Mouse (Mus musculus) brain, adult 2 months (tissue): ENCODE measurements at regions not wholly inside any gene's neighbourhood (a gene's known extent, or its start where the extent isn't known, plus 50 kb on each side); places are given as distances from the start of the nearest gene placed in this dataset.

Experiments
- DNase-seq: peaks from one replicate; pipeline ENCODE4 v3.0.0; 2011; ENCODE audit warnings: low read depth, low spot score

DNA sequence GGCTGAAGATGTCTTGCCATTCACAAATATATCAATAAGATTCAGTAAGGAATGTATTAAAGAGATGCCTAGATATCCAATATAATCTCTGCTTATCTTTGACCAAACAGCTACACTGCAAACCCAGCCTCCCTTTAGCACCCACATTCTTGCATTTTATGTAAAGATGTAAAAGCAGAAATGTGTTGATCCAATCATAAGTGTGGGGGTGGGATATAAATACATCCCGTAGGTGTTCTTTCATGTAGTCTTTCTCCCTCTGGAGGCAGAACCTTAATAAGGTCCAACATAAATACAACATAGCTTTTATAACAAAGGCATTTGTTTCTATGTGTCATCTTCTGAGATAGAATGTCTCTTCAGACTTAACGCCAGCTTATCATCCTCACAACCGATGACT lies 637.1 kb upstream of the Flrt2 start:
- peak; percentile 58 for DNase-seq

DNA sequence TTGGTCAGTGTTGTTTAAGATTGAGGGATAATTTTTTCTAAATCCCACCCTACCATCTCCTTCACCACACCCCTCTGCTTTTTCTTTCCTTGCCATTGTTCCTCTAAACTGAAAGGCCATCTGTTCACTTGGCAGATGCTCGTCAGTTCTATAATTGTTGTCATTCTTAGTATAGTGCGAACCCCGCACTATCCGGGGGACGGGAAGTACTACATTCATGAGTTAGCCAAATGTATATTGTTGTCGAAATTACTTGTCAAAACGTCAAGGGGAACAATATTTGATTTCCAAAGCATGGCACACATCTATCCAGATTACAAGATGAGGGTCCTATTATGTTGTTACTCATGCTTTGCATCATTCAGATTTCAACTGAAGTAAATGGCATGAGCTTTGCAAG lies 635.1 kb upstream of the Flrt2 start:
- peak; percentile 58 for DNase-seq

DNA sequence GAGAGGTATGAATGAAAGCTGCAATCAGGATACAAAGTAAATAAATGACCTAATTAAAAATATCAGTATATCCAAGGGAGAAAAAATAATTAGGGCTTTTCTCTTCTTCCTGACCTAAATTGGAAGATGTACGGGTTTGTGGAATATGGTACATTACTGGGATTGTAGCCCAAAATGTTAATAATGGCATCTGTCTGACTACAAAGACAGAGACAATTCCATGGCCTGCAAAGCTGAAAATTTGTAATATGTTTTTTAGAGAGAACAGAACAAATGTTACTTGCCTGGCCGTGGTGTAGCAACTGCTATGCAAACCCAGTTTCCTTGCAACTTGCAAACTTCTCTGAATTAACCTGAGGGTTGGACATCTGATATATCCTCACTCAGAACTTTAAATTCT lies 632.6 kb upstream of the Flrt2 start:
- peak; percentile 29 for DNase-seq

DNA sequence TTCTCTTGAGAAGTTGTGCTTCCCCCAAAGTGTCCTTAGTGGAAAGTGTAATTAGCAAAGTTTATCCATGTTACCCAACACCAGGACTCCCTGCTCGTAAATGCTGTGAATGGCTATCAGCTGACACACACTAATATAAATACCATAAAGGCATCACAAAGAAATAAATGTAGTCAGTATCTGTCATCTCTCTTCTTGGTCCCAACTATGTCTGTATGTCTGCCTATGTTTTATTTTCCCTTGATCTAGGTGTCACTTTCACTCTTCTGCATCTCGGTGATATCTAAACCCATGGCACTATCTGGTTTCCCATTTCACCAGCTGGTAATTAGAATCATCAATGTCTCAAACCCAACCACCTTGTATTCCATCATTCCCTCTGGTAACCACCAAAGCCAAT lies 619.7 kb upstream of the Flrt2 start:
- no peak for DNase-seq

DNA sequence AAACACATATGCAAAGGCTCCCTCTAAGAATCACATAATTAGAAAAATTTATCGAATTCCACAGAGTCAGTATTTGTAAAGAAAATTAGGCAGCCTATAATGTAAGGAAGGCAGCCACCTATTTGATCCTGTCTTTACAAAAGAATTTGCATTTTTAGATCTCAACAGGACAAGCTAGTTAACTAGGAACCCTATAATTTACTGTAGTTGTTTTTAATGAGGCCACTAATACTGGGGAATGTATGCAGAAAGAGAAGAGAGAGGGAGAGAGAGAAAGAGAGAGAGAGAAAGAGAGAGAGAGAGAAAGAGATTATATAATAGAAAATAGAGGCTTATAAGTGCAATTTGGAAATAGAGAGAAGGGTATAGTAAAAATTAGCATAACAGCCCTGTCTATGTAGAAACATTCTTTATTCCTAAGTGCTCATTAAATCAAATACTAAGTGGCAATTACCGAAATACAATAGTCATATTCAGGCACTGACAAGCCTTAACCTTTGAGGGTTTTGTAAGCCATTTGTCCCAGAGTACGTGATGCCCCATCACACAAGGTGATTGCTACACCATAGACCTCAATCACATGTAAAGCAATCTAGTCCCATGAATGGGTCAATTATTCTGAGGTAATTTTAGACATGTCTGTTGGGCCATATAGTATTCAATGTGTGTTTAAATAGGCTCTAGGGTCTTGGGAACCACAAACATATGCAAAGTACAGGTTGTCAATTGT lies 572.6 kb upstream of the Flrt2 start:
- DNase-seq, result no peak

DNA sequence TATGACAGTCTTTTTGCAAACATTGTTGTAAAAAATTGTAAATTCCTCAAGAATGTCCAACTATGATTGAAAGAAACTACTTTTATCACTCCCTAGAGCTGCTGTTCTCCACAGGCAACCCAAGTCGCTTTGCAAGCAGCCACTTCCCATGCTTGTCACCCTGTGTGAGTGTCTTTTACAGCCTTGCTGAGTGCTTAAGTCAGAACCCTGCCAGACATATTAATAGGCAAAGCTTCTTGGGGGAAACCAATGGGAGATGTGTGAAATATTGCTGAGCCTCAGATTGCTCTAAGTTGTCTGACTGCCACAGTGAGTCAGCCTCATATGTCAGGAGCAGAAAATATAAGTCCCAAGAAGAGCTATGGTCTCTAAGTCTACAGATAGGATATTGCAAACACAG lies 559.2 kb upstream of the Flrt2 start:
- peak; percentile 31 for DNase-seq

DNA sequence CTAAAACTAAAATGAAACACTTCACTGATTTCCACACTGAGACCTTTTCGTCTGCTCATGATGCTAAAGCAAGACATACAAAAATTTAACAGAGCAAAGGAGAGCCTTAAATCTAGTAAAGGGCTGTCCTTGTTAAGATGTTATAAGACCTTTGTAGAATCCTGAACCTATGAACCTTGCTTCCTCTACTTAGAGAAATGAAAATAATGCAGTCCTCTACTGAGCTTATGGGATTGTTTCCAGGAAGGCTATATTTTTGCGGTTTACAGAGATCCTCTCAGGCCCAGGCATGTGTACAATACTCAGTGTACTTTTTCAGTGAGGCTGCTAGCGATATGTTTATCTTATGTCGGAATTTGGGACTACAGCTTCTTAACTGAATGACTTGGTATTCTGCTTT lies 558.5 kb upstream of the Flrt2 start:
- DNase-seq, result no peak

DNA sequence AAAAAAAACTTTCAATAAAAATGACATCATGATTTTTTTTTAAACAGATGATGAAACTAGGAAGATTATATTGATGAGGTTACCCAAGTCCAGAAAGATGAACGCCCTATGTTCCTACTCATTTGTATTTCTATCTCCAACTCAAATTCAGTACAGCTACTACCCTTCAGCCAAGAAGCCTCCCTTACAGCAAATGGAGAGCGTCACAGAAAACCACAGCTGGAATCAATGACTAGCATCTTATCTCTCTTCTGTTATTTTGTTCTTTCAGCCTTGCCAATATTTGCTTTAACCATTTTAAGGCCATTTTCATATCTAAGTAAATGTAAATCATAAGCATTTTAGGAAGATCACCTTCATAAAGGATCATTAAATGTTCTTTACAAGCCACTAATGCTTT lies 553.9 kb upstream of the Flrt2 start:
- no peak for DNase-seq

DNA sequence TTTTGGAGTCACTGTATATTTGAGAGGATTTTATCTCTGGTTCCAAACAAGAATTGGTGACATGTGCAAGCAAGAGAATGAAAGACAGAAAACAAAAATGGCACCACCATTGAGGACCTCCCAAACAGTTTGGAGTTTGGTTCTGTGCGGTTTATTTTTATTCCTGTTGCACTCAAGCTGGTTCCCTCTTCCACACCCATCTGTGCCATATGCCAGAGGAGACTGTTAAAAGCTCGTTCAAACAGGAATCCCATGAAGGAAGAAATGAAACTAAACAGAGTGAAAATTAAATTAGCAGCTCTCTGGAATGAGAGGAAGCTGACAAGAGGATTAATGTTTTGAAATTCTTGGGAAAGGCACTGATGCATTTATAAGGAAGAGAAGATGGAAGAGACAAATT lies 521.0 kb upstream of the Flrt2 start:
- DNase-seq, result peak; percentile 71

DNA sequence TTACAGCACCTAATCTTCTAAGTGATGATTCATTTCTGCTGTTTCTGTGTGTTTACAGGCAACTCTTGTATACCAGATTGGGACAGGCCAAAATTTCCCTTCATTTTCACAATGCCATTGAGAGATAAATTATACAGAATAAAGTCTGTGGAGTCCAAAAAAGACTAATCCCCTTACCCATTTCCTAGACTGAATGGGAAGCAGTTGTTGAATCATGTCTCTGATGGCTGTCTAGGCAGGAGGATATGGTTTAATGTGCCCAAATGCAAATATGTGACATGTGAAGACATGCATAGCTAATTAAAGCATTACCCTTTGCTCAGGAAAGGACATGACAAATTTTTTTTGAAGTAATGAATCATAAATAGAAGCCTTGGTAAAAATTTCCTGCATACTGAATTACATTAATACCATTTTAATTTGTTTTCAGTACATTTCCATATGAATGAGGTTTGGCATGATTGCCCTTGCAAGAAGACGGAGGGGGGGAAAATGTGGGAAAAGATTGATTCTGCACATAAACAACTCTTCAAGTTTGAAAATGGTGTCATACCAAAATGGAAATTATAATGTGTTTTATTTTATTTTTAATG lies 518.1 kb upstream of the Flrt2 start:
- no peak for DNase-seq

DNA sequence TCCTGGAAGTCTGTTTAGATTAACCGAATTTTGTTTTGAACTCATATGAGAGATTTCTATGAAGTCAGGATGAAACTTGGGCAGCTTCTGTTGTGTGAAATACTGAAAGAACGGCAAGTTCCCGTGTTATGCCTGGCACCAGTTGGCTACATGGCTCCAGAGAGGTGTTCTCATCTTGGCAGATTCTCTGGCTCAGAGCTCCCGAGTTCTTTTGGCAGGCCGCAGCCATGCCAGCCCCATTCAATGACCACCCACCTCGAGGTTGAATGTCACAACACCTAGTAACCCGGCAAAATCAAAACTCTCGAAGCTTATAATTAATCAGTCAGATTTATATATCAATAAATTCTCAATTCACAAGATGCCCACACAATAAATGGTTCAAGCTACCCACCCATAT lies 489.5 kb upstream of the Flrt2 start:
- DNase-seq, result no peak

DNA sequence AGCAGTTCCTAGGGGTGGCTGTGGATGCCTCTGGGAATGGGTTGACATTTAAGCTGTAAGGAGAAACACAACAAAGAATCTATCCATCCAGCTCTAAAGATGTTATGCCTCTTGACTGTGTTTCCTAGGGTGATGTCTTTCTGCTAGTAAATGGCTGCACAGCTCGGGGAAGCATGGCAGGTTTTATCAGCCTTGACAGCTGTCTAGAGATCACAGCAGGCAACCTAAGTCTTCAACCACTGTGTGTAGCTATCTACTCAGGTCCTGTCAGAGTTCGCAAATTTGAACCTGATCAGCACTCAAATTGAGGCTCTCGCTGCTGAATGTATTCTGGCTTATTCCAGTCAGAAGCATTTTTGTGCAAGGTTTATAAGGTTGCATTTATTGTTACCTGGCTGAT lies 486.9 kb upstream of the Flrt2 start:
- DNase-seq, result peak; percentile 2

DNA sequence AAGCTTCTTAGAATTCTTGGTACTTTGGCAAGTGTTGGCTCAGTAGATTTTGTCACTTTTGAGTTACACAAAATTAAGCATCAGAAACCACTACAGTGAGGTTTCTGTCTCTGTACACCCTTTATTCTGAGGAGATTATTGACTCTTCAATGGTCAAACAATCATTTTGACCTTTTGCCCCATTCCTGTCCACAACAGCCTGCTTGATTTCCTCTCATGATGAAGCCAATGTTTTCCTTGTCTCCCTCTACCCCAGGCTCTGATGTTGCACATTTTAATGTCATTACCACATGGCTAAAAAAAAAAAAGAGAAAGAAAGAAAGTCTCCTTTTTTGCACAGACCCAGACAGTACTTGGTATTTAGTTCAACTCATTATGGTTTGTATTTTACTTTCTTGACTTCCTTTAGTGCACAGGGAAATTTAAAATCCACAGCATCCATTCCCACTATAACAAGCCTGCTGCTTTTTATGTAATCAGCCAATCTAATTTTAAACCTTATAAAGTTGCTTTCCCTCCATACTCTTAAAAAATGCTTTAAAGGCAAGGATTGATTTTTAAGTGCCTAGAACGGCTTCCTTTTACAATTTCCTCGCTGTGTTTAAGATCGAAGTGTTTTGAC lies 452.8 kb upstream of the Flrt2 start:
- peak; percentile 19 for DNase-seq

DNA sequence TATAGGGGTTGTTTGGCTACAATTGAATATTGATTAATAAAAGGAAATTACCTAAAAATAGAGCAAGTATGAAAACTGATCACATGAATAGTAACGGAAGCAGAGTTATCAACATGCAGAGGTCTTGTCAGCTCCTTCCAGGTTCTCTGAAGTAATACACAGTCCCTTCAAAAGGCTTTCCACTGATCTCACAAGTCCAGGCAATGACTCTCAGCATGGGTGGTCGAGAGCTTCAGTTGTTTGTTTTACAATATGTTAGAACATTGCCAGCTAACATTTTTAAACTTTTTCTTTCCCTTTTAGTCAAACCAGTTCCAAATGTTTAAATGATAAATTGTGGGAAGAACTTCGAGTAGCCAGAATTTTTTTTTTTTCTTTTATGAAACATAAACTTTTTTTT lies 424.8 kb upstream of the Flrt2 start:
- DNase-seq, result no peak

DNA sequence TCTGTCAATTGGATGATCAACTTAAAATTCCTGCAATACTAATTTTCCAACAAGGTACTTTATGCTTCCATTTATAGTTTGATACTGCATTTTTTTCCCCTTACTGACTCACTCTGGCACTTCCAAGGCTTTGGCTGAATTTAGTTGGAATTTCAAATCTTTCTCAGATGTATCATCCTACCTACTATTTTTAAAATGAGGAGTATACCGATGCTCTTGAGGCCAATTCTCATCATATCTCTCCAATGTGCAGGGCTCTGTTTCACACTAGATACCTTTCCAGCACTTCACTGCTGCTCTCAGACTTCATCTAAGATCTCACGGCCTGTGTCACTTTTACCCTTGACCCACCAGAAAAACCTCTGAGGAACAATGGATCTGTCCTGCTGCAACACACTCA lies 386.6 kb upstream of the Flrt2 start:
- peak; percentile 61 for DNase-seq

DNA sequence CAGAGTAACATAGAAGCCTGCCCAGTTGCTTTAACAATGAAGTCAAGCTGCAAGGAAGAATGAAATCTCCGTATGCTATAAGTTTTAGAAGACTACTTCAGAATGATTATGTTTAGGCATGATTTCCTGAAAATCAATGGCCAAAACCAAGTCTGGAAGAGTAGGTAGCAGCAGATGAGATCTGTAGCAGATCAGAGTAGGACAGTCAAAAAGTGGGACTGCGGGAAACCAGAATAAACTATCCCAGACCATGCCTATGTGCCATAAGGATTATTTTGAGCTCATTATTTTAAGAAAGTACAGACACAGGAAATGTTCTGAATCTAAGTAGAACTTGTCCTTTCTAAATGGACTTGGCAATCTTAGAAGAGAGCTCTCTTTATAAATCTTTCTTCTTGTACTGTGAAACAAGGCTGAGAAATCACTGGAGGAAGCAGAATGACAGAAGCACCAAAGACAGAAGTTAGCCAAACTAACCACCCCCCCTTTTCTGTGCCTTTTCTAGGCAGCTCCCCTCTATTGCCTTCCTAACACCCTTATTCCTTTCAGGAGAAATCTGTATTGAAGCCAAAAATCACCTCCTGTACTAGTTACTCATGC lies 376.8 kb upstream of the Flrt2 start:
- DNase-seq, result peak; percentile 85

DNA sequence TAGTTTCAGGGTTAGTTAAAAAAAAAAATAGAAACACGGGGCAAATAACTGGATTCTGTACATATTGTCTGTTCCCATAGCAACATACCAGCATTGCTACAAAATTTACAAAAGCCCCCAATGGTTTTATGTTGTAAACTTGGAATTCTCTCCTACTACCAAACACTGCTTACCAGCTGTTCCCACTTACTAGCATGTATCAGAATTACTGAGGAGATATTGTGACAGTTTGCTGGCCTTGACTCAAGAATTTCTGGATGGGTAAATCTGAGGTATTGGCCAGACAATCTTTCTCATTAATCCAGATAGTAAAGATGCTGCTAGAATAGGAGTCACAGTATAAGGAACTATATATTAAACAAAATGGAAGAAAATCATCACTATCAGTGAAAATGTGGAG lies 375.2 kb upstream of the Flrt2 start:
- DNase-seq, result peak; percentile 4

DNA sequence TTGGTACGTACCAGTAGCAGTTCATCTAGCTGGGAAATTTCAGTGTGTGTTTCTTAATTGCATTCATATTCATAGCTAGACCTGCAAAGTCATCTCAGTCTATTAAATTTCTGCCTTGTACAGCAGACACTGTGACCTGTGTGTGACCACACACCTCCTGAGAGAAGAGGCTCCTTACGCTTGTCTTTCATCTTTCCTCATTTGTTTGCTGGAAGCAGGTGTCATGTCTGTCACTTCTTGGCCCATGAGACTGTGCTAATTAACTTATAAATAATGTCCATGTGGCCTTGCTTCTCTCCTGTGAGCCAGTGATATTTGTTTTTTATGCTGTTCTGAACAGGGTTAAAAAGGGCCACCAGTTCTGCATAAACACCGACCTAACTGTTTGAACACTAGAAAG lies 370.3 kb upstream of the Flrt2 start:
- DNase-seq, result no peak

DNA sequence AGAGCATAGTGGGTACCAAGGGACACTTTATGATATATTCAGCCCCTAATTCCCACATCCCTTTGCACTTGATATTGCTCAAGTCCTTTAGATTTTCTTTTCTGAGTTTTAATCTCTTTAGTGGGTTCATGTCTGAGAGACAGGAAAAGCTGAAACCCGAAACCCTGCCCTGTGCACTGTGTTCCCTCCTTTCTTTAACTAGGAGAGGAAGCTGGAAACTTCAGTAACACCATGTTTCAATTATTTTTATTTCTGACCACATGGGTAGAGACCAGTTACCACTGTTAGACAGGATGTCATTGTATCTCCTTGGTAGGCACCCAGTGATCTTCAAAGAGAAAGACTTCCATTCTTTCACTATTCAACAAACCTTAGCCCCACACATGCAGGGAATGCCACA lies 362.4 kb upstream of the Flrt2 start:
- no peak for DNase-seq

DNA sequence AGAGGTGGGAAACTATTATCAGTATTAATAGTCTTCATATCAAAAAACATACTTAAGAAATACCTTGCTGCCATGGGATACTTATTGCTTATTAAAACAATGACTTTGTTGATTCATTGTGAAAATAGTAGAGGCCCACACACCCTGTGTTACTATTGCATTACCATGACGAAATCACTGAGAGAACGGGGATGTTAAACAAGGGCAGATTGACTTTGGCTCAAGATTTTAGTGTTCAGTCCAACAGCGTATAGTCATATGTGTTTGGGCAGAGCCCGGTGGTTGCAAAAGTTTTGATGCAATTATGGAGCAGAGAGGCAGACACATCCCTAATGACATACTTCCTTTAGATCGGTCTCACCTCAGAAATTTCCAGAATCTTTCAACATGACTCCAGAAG lies 344.2 kb upstream of the Flrt2 start:
- no peak for DNase-seq

DNA sequence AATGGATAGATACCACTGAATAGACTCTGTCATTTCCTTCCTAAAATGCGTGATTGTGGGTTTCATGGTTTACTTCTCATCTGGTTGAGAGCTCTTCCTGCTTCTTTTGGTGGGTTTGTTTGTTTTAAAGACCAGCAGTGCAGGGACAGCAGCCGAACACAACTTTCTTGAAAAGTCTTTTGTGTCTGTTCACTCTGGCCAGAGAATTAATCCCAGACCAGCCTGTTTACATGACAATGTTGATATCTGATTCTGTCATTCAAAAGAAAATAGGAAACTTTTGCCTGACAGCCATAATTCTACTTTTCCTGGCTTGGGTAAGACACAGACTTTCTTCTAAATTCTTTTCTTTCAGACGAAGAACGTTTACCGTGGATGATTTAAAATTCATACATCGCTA lies 336.9 kb upstream of the Flrt2 start:
- DNase-seq, result no peak

DNA sequence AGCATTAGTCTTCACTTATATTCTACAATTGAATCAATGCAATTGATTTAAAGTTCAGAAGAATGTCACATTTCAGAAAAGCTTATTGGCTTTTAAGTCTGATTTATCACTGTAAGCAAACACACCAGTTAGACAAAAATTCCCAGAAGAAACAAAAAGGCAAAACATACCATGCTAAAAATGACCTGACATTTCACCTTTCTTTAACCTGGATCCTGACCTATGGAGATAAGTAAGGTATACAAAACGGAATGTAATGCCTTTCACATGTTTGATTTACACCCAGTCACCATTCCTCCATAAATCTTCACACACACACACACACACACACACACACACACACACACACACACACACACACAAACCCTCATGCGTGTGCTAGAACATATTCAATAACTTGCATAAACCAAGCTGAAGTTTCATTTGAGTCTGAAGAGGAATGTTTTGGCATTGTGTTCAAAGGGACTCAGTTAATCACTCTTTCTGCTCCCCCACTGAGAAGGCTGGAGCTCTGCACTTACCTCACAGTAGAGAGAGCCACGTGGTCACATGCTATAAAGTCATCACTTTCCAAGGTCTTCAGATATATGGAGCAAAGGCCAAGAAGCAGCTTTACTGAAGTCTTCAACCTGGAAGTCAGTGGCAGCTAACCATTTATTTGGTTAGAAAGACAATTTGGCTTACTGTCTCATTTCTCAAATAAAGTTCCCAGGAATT lies 307.6 kb upstream of the Flrt2 start:
- DNase-seq, result no peak
